Mouse (Mus musculus) MEL (cell line): ENCODE data around the gene Piezo1. TPM values are rescaled to one million over a fixed set of nuclear protein-coding genes. Genes with fewer than 3 reads are reported as not detected.

Experiments used
- DNase-seq: peaks from one replicate; pipeline ENCODE4 v3.0.0; 2011; ENCODE audit warnings: low read depth, low spot score
- H3K27ac ChIP-seq: 2 replicates; pipeline ENCODE4 v1.5.1; 2012; ENCODE audit warnings: low read depth, mild to moderate bottlenecking, control low read depth, low read length, moderate library complexity; ENCODE audit not compliant: control insufficient read depth
- H3K27me3 ChIP-seq, 2 experiments: fragments of 150-350 bp in 1 of 2; sonication (generic) in 1 of 2; 2 replicates each; pipeline ENCODE4 v1.6.1; 2012; ENCODE audit warnings: low read length in 2 of 2, mild to moderate bottlenecking in 2 of 2, improper control_type of control experiment in 1 of 2, moderate library complexity in 1 of 2; ENCODE audit not compliant: insufficient read depth in 2 of 2, control insufficient read depth in 1 of 2
- H3K36me3 ChIP-seq, 2 experiments: 2 replicates each; pipeline ENCODE4 v1.6.1; 2012 to 2014; ENCODE audit warnings: low read length in 2 of 2, improper control_type of control experiment in 1 of 2, inconsistent platforms in 1 of 2, mild to moderate bottlenecking in 1 of 2; ENCODE audit not compliant: insufficient read depth in 2 of 2, control insufficient read depth in 1 of 2
- H3K4me1 ChIP-seq, 2 experiments: fragments of 150-350 bp in 1 of 2; sonication (generic) in 1 of 2; 2 replicates each; pipeline ENCODE4 v1.6.1; 2012; ENCODE audit warnings: low read length in 2 of 2, improper control_type of control experiment in 1 of 2, mild to moderate bottlenecking in 1 of 2; ENCODE audit not compliant: insufficient read depth in 2 of 2, control insufficient read depth in 1 of 2
- H3K4me3 ChIP-seq, 2 experiments: fragments of 150-350 bp in 1 of 2; sonication (generic) in 1 of 2; 2 replicates each; pipeline ENCODE4 v1.5.1; 2012; ENCODE audit warnings: low read depth in 2 of 2, low read length in 2 of 2, mild to moderate bottlenecking in 2 of 2, moderate library complexity in 2 of 2, control low read depth in 1 of 2, improper control_type of control experiment in 1 of 2; ENCODE audit not compliant: control insufficient read depth in 1 of 2, insufficient read depth in 1 of 2
- H3K79me2 ChIP-seq: 2 replicates; pipeline ENCODE4 v1.6.1; 2012; ENCODE audit warnings: mild to moderate bottlenecking, low read length, moderate library complexity; ENCODE audit not compliant: control insufficient read depth, poor library complexity, insufficient read depth
- H3K9ac ChIP-seq: 2 replicates; pipeline ENCODE4 v1.6.1; 2012; ENCODE audit warnings: low read depth, mild to moderate bottlenecking, control low read depth, low read length, moderate library complexity; ENCODE audit not compliant: control insufficient read depth, poor library complexity, severe bottlenecking
- H3K9me3 ChIP-seq: fragments of 150-350 bp; sonication (generic); replicated peaks from 2 replicates; pipeline ENCODE4 v1.6.1; 2012; ENCODE audit warnings: mild to moderate bottlenecking, low read length, improper control_type of control experiment, moderate library complexity; ENCODE audit not compliant: insufficient read depth
- BHLHE40 ChIP-seq: IDR thresholded peaks from 2 replicates; pipeline ENCODE4 v1.6.1; 2012; ENCODE audit warnings: low read depth, mild to moderate bottlenecking, inconsistent platforms, low read length, improper control_type of control experiment, borderline replicate concordance
- CHD1 ChIP-seq: IDR thresholded peaks from 2 replicates; pipeline ENCODE4 v1.6.1; 2012; ENCODE audit warnings: low read depth, mild to moderate bottlenecking, inconsistent platforms, low read length, improper control_type of control experiment
- CTCF ChIP-seq, 3 experiments: IDR thresholded peaks in 2 of 3; conservative IDR thresholded peaks in 1 of 3; 2 replicates each; pipeline ENCODE4 v1.5.1; 2011 to 2012; ENCODE audit warnings: low read length in 3 of 3, low read depth in 2 of 3, mild to moderate bottlenecking in 2 of 3, improper control_type of control experiment in 1 of 3, inconsistent platforms in 1 of 3, mixed read lengths in 1 of 3, moderate library complexity in 1 of 3; ENCODE audit not compliant: control insufficient read depth in 1 of 3, insufficient read depth in 1 of 3, poor library complexity in 1 of 3, severe bottlenecking in 1 of 3
- E2F4 ChIP-seq: IDR thresholded peaks from 2 replicates; pipeline ENCODE4 v1.6.1; 2011; ENCODE audit warnings: low read depth, low read length, improper control_type of control experiment, borderline replicate concordance
- GABPA ChIP-seq: IDR thresholded peaks from 2 replicates; pipeline ENCODE4 v1.6.1; 2012; ENCODE audit warnings: low read depth, mild to moderate bottlenecking, inconsistent platforms, low read length, improper control_type of control experiment, moderate library complexity
- GATA1 ChIP-seq: IDR thresholded peaks from 2 replicates; pipeline ENCODE4 v1.6.1; 2011; ENCODE audit warnings: low read depth, low read length, improper control_type of control experiment
- JUND ChIP-seq: IDR thresholded peaks from 2 replicates; pipeline ENCODE4 v1.6.1; 2011; ENCODE audit warnings: low read depth, mild to moderate bottlenecking, improper control_type of control experiment, low read length
- MAFK ChIP-seq: IDR thresholded peaks from 2 replicates; pipeline ENCODE4 v1.6.1; 2011; ENCODE audit warnings: low read depth, mild to moderate bottlenecking, low read length, improper control_type of control experiment, borderline replicate concordance
- MYB ChIP-seq: IDR thresholded peaks from 2 replicates; pipeline ENCODE4 v1.6.1; 2011; ENCODE audit warnings: mild to moderate bottlenecking, low read depth, low read length, improper control_type of control experiment
- POLR2A ChIP-seq, 2 experiments: IDR thresholded peaks; 2 replicates each; pipeline ENCODE4 v1.6.1; 2011 to 2012; ENCODE audit warnings: low read length in 2 of 2, mild to moderate bottlenecking in 2 of 2, control low read depth in 1 of 2, improper control_type of control experiment in 1 of 2, low read depth in 1 of 2, moderate library complexity in 1 of 2; ENCODE audit not compliant: control insufficient read depth in 1 of 2, insufficient read depth in 1 of 2, poor library complexity in 1 of 2
- POLR2AphosphoS2 ChIP-seq: IDR thresholded peaks from 2 replicates; pipeline ENCODE4 v1.6.1; 2011; ENCODE audit warnings: low read length, improper control_type of control experiment
- SIN3A ChIP-seq: IDR thresholded peaks from 2 replicates; pipeline ENCODE4 v1.6.1; 2012; ENCODE audit warnings: low read length, improper control_type of control experiment, inconsistent platforms
- TCF12 ChIP-seq: IDR thresholded peaks from 2 replicates; pipeline ENCODE4 v1.6.1; 2014; ENCODE audit warnings: low read depth, mild to moderate bottlenecking, inconsistent platforms, low read length, improper control_type of control experiment, moderate library complexity
- ZC3H11A ChIP-seq: IDR thresholded peaks from 2 replicates; pipeline ENCODE4 v1.6.1; 2012; ENCODE audit warnings: low read depth, mild to moderate bottlenecking, inconsistent platforms, low read length, improper control_type of control experiment
- ZNF384 ChIP-seq: IDR thresholded peaks from 2 replicates; pipeline ENCODE4 v1.6.1; 2012; ENCODE audit warnings: low read depth, mild to moderate bottlenecking, inconsistent platforms, low read length, improper control_type of control experiment
- polyA plus RNA-seq, 2 experiments: library from polyadenylated mRNA; stranded (reverse) in 1 of 2; unstranded in 1 of 2; fragments of >175 nt in 1 of 2; fragments of >200 nt in 1 of 2; gene quantifications; 2 replicates each; pipeline versions ENCODE4 v1.2.1 to v1.2.4; 2012; ENCODE audit warnings: low replicate concordance in 2 of 2, low read depth in 1 of 2; ENCODE audit not compliant: insufficient read length in 2 of 2, insufficient read depth in 1 of 2, missing spikeins in 1 of 2
- total RNA-seq: library from RNA; depleted of rRNA; stranded (reverse); fragments of 300-350 nt; gene quantifications from 2 replicates; pipeline ENCODE4 v1.2.3, GENCODE M21; 2012

The Piezo1 gene
- total and polyA plus RNA-seq, 3 experiments = 35.1 to 223 (median 144) TPM

- TF ChIP-seq GATA1 (no peak), E2F4 (no peak), POLR2AphosphoS2 (no peak), GABPA (no peak), CHD1 (no peak), BHLHE40 (no peak)
- Histone ChIP-seq H3K9ac (no peak overlapping the region), H3K27me3 (no peaks in the 10 kb centered on the region), H3K36me3 (peaks cover 0 to 7% of the 10 kb centered on the region in 2 experiments; a peak in 2 of 4 replicates), H3K27ac (no peak overlapping the region), H3K4me1 (peaks cover 0 to 15% of the 10 kb centered on the region in 2 experiments; a peak in 2 of 4 replicates), H3K79me2 (peaks cover 17% of the 10 kb centered on the region), H3K4me3 (no peak overlapping the region), H3K9me3 (no peaks in the 10 kb centered on the region)
- DNase-seq = no peak
Observed at GRCm38 (mm10) chr8:122564363-122565352, 13.5 kb upstream of the Piezo1 start.

- Histone ChIP-seq H3K36me3 (peaks cover 0 to 4% of the 10 kb centered on the region in 2 experiments; a peak in 2 of 4 replicates), H3K27me3 (no peaks in the 10 kb centered on the region), H3K4me3 (no peak overlapping the region), H3K79me2 (peaks cover 9% of the 10 kb centered on the region; the same call in 1 of the 2 replicates), H3K27ac (no peak overlapping the region), H3K9ac (no peak overlapping the region)
- DNase-seq = no peak
- TF ChIP-seq POLR2A (IDR thresholded peaks at IDR 0.05; ENCODE audit: control insufficient read depth in 1 of 2, insufficient read depth in 1 of 2, low read depth in 1 of 2, low read length in 2 of 2, poor library complexity in 1 of 2) (no peak), ZNF384 (no peak), GATA1 (no peak), ZC3H11A (no peak), MYB (no peak), SIN3A (no peak), TCF12 (no peak), MAFK (no peak), JUND (no peak), CTCF (IDR thresholded peaks at IDR 0.05 in 2 of 3, conservative IDR thresholded peaks at IDR 0.05 in 1 of 3; ENCODE audit: control insufficient read depth in 1 of 3, insufficient read depth in 1 of 3, low read depth in 2 of 3, low read length in 3 of 3, poor library complexity in 1 of 3, severe bottlenecking in 1 of 3) (no peak)
- TF ChIP-seq, all 39 proteins: peak for 0
- Histone ChIP-seq H3K9me3 (no peaks in the 10 kb centered on the region), H3K4me1 (peaks cover 0 to 12% of the 10 kb centered on the region in 2 experiments; a peak in 2 of 4 replicates)
Observed at GRCm38 (mm10) chr8:122561199-122561598, 10.1 kb upstream of the Piezo1 start.
